Mouse (Mus musculus): ENCODE measurements around the gene Otx1. TPM values are rescaled to one million over a fixed set of nuclear protein-coding genes. Genes with fewer than 3 reads are reported as not detected.

The Otx1 gene
- polyA plus RNA-seq, 1 experiment = 0.84 TPM

- H3K79me2 ChIP-seq (ENCODE audit: control insufficient read depth, insufficient read depth) = no peaks in the 10 kb centered on the region
- TF ChIP-seq MAX (IDR thresholded peaks at IDR 0.05) (no peak), USF1 (IDR thresholded peaks at IDR 0.05; ENCODE audit: low read depth) (no peak), CEBPB (IDR thresholded peaks at IDR 0.05; ENCODE audit: low read depth) (no peak), CTCF (IDR thresholded peaks at IDR 0.05; ENCODE audit: control insufficient read depth, insufficient read depth, insufficient read length) (no peak)
- no peak overlapping the region for H3ac ChIP-seq (ENCODE audit: control insufficient read depth, insufficient read length, low read depth)
- H3K27me3 ChIP-seq (ENCODE audit: control insufficient read depth, insufficient read depth, insufficient read length) = no peaks in the 10 kb centered on the region
- H3K36me3 ChIP-seq (ENCODE audit: control insufficient read depth, insufficient read depth) = no peaks in the 10 kb centered on the region
- no peaks in the 10 kb centered on the region for H3K79me3 ChIP-seq (ENCODE audit: low read depth)
- H3K4me3 ChIP-seq (ENCODE audit: insufficient read depth, poor library complexity, severe bottlenecking) = no peak overlapping the region
Observed at GRCm38 (mm10) chr11:22006471-22007087, 3.9 kb upstream of the Otx1 start.

GRCm38 (mm10) chr11:22005281-22005870, 2.7 kb upstream of the Otx1 start:
- Histone ChIP-seq H3K4me3 (ENCODE audit: insufficient read depth, poor library complexity, severe bottlenecking) (no peak overlapping the region), H3K79me2 (ENCODE audit: control insufficient read depth, insufficient read depth) (no peaks in the 10 kb centered on the region), H3K79me3 (ENCODE audit: low read depth) (no peaks in the 10 kb centered on the region), H3ac (ENCODE audit: control insufficient read depth, insufficient read length, low read depth) (no peak overlapping the region), H3K27me3 (ENCODE audit: control insufficient read depth, insufficient read depth, insufficient read length) (no peaks in the 10 kb centered on the region), H3K36me3 (ENCODE audit: control insufficient read depth, insufficient read depth) (no peaks in the 10 kb centered on the region)
- TF ChIP-seq CTCF (IDR thresholded peaks at IDR 0.05; ENCODE audit: control insufficient read depth, insufficient read depth, insufficient read length) = no peak
- TF ChIP-seq USF1 (IDR thresholded peaks at IDR 0.05; ENCODE audit: low read depth) = no peak
- TF ChIP-seq MAX (IDR thresholded peaks at IDR 0.05) = no peak
- TF ChIP-seq MYOG (IDR thresholded peaks at IDR 0.05; ENCODE audit: control insufficient read depth, extremely low read depth, insufficient read length) = no peak
- no peak for TF ChIP-seq FOSL1 (IDR thresholded peaks at IDR 0.05; ENCODE audit: insufficient read depth, low read length, poor library complexity, severe bottlenecking)
- no peak for TF ChIP-seq MYOD1 (IDR thresholded peaks at IDR 0.05; ENCODE audit: control insufficient read depth, insufficient read length, low read depth)
- no peak for TF ChIP-seq CEBPB (IDR thresholded peaks at IDR 0.05; ENCODE audit: low read depth)

DNA sequence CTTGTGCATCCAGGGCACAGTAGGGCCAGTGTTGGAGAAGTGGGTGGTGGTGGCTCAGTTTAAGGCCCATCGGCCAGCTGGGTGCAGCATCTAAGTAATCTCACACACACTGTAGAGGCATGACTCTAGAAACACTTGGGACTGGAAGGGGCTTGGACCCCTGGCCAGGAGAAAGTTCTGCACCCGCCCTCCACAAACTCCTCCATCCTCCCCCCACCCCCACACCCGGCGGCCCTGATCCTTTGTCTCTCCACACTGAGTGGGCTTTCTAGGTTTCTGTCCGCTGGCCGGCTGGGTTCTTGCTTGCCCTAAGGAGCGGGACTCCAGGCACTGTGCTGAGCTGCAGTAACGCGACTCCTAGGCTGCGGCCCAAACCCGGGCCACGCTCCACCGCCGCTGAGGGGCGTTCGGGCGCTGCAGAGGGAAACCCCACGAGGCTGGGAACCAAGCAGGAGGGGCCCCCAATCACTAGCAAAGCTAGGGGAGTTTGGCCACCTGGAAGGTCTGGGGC, 1.7 kb upstream of the Otx1 start:
- TF ChIP-seq FOSL1 (IDR thresholded peaks at IDR 0.05; ENCODE audit: insufficient read depth, low read length, poor library complexity, severe bottlenecking) (no peak), MYOD1 (IDR thresholded peaks at IDR 0.05; ENCODE audit: control insufficient read depth, insufficient read length, low read depth) (no peak), USF1 (IDR thresholded peaks at IDR 0.05; ENCODE audit: low read depth) (no peak), CEBPB (IDR thresholded peaks at IDR 0.05; ENCODE audit: low read depth) (no peak), MYOG (IDR thresholded peaks at IDR 0.05; ENCODE audit: control insufficient read depth, extremely low read depth, insufficient read length) (no peak), MAX (IDR thresholded peaks at IDR 0.05) (no peak), CTCF (IDR thresholded peaks at IDR 0.05; ENCODE audit: control insufficient read depth, insufficient read depth, insufficient read length) (no peak)
- H3K36me3 ChIP-seq (ENCODE audit: control insufficient read depth, insufficient read depth) = no peaks in the 10 kb centered on the region
- H3K4me3 ChIP-seq (ENCODE audit: insufficient read depth, poor library complexity, severe bottlenecking) = no peak overlapping the region
- no peaks in the 10 kb centered on the region for H3K79me3 ChIP-seq (ENCODE audit: low read depth)
- H3ac ChIP-seq (ENCODE audit: control insufficient read depth, insufficient read length, low read depth) = no peak overlapping the region
- no peaks in the 10 kb centered on the region for H3K27me3 ChIP-seq (ENCODE audit: control insufficient read depth, insufficient read depth, insufficient read length)
- H3K79me2 ChIP-seq (ENCODE audit: control insufficient read depth, insufficient read depth) = no peaks in the 10 kb centered on the region

GRCm38 (mm10) chr11:22003341-22003981, 764 bp upstream of the Otx1 start:
- no peak overlapping the region for H3K4me3 ChIP-seq (ENCODE audit: insufficient read depth, poor library complexity, severe bottlenecking)

DNA sequence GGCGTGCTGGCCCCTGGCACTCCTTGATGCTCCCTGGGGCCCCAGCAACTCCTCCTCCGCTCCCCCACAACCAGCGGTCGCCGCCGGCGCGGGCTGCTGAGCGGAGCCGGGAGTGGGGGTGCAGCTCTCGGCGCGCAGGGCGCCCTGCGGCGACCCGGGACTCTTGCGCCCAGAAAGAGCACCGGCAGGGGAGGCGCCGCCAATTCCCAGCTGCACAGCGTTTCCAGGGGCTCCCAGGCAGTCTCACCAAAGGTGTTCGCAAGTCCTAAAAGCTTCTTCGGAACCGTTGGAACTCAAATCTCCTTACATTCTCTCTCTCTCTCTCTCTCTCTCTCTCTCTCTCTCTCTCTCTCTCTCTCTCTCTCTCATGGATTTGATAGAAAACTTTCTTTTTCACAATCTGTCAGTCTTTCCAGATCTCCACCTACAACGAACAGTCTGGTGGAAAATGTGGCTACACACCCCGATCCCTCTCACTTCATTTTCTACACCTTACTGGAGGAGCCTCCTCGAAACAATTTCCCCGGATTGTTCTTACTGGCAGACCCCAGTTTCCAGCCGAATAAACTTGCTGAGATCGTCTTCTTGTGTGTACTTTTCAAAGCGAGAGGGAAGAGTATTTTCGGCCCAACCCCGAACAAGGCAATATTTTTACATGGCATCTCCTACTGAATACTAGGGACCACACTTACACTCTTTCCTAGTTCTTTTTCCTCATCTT, 475 bp downstream of the Otx1 start:
- H3K27me3 ChIP-seq (ENCODE audit: control insufficient read depth, insufficient read depth, insufficient read length) = no peaks in the 10 kb centered on the region

More at GRCm38 (mm10) chr11:22003341-22003981, 764 bp upstream of the Otx1 start:
- no peaks in the 10 kb centered on the region for H3K27me3 ChIP-seq (ENCODE audit: control insufficient read depth, insufficient read depth, insufficient read length)
- H3K79me3 ChIP-seq (ENCODE audit: low read depth) = no peaks in the 10 kb centered on the region
- TF ChIP-seq MAX (IDR thresholded peaks at IDR 0.05) (no peak), CEBPB (IDR thresholded peaks at IDR 0.05; ENCODE audit: low read depth) (no peak), FOSL1 (IDR thresholded peaks at IDR 0.05; ENCODE audit: insufficient read depth, low read length, poor library complexity, severe bottlenecking) (no peak), MYOG (IDR thresholded peaks at IDR 0.05; ENCODE audit: control insufficient read depth, extremely low read depth, insufficient read length) (no peak), CTCF (IDR thresholded peaks at IDR 0.05; ENCODE audit: control insufficient read depth, insufficient read depth, insufficient read length) (no peak), USF1 (IDR thresholded peaks at IDR 0.05; ENCODE audit: low read depth) (no peak), MYOD1 (IDR thresholded peaks at IDR 0.05; ENCODE audit: control insufficient read depth, insufficient read length, low read depth) (no peak)
- H3K79me2 ChIP-seq (ENCODE audit: control insufficient read depth, insufficient read depth) = no peaks in the 10 kb centered on the region
- H3ac ChIP-seq (ENCODE audit: control insufficient read depth, insufficient read length, low read depth) = no peak overlapping the region
- H3K36me3 ChIP-seq (ENCODE audit: control insufficient read depth, insufficient read depth) = no peaks in the 10 kb centered on the region

More for the DNA sequence above, 475 bp downstream of the Otx1 start:
- Histone ChIP-seq H3K79me2 (ENCODE audit: control insufficient read depth, insufficient read depth) (no peaks in the 10 kb centered on the region), H3K79me3 (ENCODE audit: low read depth) (no peaks in the 10 kb centered on the region), H3ac (ENCODE audit: control insufficient read depth, insufficient read length, low read depth) (peak overlapping the region; percentile 85), H3K36me3 (ENCODE audit: control insufficient read depth, insufficient read depth) (no peaks in the 10 kb centered on the region), H3K4me3 (ENCODE audit: insufficient read depth, poor library complexity, severe bottlenecking) (peak overlapping the region; percentile 49)
- TF ChIP-seq USF1 (IDR thresholded peaks at IDR 0.05; ENCODE audit: low read depth) (no peak), MYOG (IDR thresholded peaks at IDR 0.05; ENCODE audit: control insufficient read depth, extremely low read depth, insufficient read length) (no peak), FOSL1 (IDR thresholded peaks at IDR 0.05; ENCODE audit: insufficient read depth, low read length, poor library complexity, severe bottlenecking) (no peak), CEBPB (IDR thresholded peaks at IDR 0.05; ENCODE audit: low read depth) (no peak), CTCF (IDR thresholded peaks at IDR 0.05; ENCODE audit: control insufficient read depth, insufficient read depth, insufficient read length) (no peak), MYOD1 (IDR thresholded peaks at IDR 0.05; ENCODE audit: control insufficient read depth, insufficient read length, low read depth) (no peak), MAX (IDR thresholded peaks at IDR 0.05) (no peak)
